Mouse (Mus musculus) layer of hippocampus, adult 8-10 months (tissue): ENCODE data around the gene Padi4. TPM values are rescaled to one million over a fixed set of nuclear protein-coding genes. Genes with fewer than 3 reads are reported as not detected.

Experiments
- DNase-seq, 2 experiments: peaks; one replicate each; pipeline ENCODE4 v3.0.0; 2022; ENCODE audit warnings: low spot score in 2 of 2
- total RNA-seq, 4 experiments: library from RNA; stranded (reverse); gene quantifications; 2 replicates each; pipeline ENCODE4 v1.2.4; 2022

Padi4 gene
- total RNA-seq, 4 experiments from 2014 or later = 0.18 TPM; not detected in 3

DNA sequence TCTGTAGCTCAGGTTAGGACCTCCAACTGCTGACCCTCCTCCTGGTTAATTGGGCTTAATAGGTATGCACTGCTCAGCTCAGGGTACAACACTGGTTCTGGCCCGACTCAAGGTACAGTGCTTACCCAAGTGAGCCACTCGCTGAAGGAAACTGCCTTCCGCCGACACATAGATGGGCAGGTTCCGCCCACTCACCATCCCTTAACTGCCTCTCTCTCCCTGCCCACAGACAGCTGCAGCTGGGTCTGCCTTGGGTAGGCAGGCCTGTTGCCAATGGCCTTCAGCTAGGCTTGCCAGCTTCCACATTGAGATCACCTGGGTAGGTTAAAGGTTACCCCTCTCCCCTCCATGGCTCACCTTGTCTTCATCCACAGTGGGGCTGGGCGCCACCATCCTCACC, 32.6 kb downstream of the Padi4 start:
- DNase-seq = no peak

DNA sequence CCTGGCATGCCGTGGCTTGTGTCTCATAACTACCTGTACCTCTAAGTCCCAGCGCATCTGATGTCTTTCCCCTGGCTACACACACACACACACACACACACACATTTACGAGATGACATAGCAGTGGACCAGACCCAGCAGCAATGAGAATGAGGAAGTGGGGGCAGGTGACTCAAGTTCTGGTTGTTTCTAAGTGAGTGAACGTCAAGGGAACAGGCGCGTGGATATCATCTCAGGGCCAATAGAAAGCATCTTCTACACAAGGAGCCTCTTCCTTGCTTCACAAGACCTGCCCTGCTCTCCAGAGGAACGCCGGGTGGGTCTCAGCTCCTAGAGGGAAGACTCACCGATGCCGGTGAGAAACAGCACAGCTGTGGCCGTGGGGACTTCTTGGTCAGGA, 33.4 kb downstream of the Padi4 start:
- DNase-seq = no peak

DNA sequence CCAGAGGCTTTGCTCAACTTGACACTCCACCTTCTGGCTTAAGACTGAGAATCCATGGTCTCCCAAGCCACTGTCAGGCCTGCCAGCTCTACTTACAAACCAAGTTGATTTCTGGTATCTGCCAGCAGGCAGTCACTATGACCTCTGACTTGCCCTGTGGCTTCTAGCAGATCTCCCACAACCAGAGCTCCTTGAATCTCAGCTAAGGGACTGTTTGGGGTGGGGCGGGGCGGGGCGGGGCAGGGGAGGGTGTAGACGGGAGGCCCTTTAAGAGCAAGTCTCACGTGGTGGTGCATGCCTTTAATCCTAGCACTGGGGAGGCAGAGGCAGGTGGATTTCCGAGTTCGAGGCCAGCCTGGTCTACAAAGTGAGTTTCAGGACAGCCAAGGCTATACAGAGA, 41.2 kb downstream of the Padi4 start:
- no peak for DNase-seq

DNA sequence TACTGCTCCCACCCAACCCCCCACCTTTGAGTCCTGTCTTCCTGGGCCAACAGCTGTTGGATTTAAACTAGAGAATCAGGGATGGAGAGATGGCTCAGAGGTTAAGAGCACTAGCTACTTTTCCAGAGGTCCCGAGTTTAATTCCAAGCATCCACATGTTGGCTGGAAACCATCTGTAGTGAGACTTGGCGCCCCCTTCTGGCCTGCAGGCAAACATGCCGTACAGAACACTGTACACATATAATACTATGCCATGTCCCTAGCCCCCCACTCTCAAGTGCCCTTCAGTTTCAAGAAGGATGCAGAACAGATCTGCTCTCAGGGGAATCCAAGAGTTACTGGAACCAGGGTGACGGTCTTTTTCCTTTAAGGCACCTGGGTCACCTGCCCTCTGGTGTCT, 42.4 kb downstream of the Padi4 start:
- no peak for DNase-seq

DNA sequence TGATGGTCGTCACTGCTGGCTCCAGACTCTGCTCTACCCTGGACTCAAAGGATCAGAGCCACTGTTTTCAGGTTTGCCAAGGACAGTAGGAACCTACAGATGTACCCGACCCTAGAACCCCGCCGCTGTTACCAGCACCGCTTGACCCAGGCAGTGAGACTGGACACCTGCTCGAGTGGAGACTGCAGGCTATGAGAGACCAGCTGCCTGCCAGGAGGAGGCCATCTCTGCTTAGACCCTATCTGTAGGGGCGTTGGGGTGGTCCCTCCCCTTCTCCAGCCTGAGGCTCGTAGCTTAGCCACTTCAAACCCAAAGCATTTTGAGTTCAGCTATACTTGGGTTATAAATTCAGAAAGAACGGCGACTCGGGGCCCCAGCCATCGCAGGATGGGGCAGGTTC, 47.1 kb downstream of the Padi4 start:
- no peak for DNase-seq

DNA sequence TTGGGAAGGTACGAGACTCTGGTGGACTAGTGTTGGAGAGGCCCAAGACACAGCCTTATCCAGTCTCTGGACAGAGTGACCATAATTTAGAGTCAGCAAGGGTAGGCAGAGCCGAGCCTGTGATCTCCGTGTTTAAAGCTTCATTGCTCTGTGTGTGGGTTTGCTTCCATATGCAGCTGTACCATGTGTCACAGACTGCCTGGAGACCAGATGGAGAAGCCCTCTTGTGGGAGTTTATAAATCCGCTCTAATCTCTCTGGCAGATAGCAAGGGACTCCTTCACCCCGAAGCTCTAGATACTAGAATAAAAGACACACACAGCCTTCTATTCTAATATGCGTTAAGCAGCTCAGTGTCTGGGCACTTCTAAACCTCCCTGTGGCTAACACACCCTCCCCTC, 49.3 kb downstream of the Padi4 start:
- peak; percentile 52 to 55 for DNase-seq

DNA sequence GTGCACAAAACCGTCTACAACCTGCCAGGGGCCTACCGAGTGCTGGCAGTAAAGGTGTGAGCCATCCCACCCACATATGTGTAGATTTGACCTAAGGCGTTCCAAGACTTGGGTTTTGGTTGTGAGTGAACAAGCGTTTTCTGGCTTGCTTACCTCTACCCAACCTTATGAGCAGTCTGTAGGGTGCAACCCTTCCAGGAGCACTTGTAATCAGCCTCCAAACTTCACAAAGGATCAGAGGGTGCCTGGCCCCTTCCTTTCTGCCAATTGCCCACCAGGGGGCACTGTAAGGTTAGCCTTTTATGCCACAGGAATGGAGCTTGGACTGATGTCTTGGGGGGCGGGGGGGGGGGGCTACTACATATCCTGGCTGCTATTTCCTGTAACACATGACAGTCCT, 50.2 kb downstream of the Padi4 start:
- DNase-seq = no peak

DNA sequence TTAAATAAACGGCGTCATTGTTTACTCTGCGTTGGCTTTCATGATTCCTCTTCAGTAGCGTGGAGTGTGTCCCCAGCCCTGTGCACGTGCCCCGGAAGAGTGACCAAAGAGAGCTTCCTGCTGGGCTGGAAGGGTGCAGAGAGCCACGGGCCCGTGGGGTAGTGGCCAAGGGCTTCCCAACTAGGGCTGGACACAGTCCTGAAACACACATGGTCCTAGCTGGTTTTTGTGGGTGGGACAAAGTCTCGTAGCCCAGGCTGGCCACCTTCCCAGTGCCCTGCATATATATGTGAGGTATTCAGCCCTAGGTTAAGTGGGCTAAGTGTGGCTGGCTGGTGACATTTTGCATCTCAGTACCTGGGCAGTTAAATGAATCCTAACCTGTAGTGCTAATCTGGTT, 50.8 kb downstream of the Padi4 start:
- DNase-seq = no peak

DNA sequence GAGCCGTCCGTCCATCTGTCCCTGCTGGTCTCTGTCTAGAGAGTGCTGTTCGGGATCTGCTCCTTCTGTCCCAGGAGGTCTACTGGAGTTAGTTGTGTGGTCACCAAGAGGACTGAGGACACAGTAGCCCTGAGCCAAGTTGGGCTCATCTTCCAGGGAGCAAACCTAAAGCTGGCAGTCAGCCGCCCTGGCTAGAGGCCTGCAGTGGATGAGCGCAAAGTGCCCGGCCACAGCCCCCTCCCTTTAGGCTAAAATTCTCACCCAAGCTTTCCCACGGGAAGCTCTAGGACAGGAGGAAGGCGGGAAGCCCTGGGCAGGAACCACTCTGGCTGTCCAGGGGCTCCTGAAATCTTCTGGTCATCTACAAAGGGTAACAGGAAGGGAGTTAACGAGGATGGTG, 51.3 kb downstream of the Padi4 start:
- DNase-seq = no peak

DNA sequence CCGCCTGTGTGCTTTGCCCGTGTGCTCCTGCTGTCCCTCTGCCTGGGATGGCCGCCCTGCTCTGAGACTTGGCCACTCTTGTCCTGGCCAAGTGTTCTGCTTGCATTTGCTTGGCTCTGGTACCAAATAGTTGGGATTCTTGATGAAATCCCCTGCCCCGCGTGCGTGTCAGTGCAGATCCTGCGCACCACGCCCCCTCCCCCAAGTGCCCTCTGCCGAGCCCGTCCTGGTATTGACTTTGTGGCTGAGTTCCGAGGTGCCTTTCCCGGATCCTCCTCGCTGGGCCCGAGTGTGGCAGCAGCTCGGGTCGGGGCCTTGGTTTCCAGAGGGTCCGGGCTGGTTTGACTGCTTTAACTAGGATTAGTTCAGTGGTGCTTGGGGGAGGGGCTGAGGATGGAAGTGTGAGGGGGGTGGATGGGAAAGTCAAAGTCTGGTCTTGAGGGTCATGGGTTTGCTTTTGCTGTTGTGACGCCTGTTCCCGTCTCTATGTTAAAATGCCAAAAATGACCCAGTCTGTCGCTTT, 52.0 kb downstream of the Padi4 start:
- DNase-seq = no peak

DNA sequence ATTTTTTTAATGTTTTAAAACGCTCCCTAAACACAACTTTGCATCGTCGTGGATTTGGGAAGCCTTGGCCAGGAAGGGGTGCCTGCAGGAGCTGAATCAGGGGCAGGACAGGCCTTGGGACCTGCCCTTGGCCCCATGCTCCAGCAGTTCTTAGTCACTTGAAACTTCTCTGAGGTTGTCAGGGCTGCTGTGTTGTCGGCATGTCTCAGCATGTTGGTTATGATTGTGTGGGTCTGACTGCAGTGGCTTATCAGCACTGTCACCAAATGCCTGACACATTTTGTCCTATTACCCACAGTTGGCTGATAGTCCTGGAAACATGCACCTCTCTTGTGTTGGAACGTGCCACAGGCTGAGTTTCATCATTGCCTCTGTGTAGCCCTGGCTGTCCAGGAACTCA, 53.9 kb downstream of the Padi4 start:
- no peak for DNase-seq

DNA sequence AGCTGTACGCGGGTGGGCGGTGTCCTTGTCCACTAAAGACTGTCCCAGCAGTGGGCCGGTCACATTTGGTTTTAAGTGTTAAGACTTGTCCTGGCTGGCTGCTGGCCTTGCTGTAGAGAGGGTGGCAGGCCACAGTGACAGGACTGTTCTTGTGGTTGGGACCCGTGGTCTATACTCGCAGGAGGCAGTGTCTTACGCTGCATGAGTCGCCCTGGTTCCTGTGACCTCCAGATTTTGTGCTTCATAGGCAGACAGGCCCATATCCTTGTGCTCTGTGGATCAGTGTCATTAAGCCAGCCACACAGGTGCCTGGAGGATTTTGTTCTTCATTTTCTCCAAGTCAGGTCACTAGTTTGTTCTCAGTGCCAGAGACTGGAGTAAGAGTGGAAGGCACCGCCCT, 55.6 kb downstream of the Padi4 start:
- DNase-seq = no peak

DNA sequence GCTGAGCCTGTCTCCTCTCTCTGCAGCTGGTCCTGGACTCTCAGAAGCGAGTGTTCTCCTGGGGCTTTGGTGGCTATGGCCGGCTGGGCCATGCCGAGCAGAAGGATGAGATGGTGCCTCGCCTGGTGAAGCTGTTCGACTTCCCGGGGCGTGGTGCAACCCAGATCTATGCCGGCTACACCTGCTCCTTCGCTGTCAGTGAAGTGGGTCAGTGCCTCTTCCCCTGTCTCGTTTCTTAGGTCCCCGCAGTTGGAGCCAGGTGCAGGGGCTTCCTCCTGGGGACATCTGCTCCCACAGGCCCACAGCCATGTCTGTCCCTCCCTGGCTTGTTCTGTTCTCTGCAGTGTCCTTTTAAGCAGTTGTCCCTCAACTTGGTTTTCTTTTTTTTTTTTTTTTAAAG, 57.0 kb downstream of the Padi4 start:
- no peak for DNase-seq

DNA sequence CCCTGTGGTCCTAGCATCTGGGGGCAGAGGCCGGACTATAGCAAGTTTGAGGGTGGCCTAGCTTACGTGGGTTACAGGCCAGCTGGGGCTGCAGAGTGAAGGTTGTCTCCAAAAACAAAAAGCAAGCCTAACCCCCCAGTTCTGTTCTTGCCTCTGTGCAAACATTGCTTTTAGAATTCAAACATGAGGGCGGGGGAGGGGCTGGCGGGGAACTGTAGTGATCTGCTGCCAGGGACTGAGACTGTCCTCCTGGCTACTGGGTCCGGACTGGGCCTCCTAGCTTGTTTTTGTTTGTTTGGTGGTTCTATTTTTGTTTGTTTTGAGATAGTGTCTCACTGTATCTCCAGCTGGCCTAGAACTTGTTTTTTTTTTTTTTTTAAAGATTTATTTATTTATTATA, 59.5 kb downstream of the Padi4 start:
- no peak for DNase-seq

DNA sequence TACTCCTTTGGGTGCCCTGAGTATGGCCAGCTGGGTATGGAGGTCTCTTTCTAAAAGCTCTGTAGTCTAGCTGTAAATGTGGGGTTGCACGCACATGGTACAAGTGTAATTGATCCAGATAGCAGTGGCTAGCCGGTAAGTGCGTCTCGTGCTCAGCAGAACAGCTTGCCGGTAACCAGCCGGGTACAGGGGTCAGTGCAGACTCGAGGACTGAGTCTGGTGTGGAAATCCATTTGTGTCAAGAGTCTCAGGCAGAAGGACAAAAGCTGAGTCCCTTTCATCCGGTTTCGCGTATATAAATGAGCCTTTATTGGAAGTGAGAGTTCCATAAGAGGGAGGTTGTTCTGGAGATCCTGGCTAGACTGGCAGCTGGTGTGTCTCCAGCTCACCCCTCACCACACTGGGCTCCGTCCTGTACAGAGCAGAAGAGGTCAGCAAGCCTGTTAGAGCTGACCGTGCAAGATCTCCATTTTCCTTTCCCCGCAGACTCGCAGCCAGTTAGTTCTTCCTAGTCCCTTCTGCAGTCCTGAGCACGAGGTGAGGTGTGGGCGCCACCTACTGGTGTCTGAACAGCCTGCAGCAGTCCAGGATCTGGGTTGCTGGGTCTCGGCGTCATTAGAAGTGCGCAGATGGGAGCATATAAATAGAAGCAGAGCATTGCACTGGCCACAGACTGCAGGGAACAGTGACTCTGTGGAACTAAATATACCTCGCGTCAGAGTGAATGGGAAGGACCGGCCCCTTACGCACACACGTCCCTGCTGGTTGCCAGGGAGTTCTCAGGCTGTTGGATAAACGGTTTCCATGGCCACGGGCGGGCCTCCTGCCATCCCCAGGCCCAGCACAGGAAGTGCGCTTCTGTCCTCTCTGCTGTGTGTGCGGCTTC, 60.3 kb downstream of the Padi4 start:
- peak; percentile 97 to 99 for DNase-seq

DNA sequence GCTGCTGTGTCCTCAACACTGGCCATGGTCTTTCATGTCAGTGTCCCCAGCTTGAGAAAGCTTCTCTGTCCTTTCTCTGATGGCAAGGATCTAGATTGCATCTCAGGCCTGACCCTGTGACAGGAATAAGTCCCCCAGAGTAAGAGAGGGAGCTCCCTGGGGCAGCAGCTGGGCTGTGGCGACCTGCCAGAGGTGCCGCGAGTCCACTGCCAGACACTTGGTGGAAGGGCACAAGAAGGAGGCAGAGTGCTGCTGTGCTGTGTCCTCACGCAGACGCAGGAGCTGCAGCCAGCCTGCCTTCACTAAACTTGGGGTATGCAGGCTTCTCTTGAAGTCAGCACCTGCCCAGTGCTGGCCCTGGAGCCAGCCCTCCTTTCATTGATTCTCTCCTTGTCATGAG, 62.7 kb downstream of the Padi4 start:
- no peak for DNase-seq

DNA sequence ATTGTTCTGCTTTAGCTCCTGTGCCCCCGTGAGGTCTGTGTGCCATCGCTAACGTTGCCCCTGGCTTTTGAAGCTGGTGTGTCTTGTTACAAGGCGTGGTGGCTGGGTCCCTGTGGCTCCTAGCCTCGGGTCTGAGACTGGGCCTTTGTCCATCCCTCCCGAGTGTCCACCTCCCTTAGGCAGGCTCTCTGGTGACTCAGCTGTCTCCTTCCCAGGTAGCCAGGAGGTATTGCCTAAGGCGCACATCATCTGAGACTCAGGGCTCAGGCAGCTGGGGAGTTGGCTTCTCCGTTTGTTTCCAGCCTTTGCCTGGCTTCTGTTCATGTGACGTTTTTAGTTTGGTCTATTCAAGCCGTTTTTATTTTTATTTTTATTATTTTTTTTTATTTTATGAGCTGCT, 63.3 kb downstream of the Padi4 start:
- no peak for DNase-seq

DNA sequence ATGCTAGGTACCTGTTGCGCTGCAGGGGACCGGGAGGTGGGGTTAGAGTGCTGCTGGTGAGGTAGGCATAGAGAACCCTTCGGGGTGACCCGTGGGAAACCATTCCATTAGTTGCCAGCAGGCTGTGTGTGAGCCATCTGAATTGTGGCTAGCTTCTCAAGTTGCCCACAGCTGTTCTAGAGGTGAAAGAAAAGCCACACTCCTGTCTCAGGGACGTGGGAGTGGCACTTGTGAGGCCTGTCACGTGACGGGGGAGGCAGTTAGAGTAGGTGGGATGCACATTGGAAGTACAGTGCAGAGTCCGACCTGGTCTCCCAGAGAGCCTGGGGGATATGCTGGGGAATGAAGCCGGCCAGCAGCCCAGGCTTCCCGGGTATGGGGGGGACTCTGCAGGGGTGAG, 64.4 kb downstream of the Padi4 start:
- DNase-seq = no peak

DNA sequence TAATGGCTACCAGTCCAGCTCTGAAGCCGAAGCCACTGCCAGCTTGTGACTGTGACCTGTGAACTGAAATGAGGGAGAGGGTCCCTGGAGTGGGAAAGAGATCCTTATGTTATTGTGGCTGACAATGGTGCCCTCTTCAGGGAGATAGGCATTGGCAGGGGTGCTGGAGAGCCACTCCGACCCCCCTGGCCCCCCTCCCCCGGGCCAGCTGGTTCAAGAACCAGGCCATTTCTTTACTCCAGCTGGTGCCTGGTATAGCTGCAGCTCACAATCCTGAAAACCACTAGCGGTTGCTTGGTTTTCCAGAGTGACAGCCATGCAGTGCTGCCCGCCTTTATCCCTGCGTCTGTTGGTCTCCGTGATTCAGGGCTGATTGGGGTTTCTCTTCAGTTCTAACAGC, 64.9 kb downstream of the Padi4 start:
- no peak for DNase-seq

DNA sequence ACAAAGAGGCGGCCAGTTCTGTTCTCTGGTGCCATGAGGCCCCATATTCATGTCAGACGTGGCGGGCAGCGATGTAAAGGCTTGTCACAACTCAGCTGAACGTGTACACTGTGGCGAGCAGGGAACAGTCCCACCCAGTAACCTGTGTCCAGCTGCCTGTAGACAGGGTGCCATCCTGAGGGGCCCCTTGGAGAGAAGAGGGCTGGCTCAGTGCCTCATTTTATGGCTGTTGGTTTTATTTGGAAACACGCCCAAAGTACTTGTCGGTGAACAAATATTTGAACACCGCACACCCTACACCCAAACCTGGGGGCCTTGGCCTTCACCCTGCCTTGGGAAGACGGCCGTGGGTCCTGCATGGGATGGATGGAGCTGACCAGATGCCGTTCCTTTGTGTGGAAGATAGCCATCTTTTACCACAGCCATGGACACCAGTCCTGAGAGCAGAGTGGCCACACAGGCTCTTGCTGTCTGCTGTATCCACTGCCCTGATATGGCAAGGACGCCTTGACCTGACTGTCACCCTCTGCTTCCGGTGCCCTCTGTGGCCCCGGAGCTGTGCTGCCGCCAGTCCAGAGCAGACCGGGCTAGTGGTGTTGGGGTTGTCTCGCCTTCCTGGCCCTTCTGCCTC, 65.6 kb downstream of the Padi4 start:
- DNase-seq = no peak

DNA sequence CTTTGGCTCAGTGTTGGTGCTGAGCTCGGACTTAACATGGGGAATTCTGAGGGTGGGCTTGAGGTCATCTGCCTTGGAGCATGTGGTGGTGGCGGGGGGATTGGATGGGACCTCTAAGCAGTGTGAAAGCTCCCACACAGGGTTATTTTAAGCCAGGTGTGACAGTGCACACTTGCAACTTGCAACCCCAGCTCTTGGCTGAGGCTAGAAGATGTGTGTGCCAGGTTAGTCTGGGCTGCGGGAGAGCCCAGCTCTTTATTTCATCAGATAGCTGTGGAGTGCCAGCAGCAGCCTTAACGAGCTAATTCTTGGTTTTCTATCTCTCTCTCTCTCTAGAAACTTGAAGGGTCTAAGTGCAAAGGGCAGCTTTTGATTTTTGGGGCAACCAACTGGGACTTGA, 66.4 kb downstream of the Padi4 start:
- DNase-seq = no peak

DNA sequence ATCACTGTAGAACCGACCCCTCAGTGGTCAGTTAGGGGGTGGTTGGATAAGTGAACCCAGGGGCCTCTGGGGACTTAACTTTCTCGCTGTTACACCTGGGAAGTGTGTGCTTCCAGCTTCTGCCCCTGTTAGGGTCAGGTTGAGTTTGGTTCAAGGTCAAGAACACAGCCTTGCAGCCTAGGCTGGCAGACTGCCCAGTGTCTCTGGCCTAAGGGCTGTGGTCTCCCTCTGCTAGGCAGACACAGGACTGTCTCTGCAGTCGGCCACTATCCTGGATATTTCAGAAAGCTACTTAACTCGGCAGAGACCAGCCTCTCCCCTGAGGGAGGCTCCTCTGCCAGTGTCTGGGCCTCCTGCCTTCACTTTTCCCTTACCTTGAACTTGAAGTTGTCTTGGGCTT, 69.9 kb downstream of the Padi4 start:
- DNase-seq = no peak

DNA sequence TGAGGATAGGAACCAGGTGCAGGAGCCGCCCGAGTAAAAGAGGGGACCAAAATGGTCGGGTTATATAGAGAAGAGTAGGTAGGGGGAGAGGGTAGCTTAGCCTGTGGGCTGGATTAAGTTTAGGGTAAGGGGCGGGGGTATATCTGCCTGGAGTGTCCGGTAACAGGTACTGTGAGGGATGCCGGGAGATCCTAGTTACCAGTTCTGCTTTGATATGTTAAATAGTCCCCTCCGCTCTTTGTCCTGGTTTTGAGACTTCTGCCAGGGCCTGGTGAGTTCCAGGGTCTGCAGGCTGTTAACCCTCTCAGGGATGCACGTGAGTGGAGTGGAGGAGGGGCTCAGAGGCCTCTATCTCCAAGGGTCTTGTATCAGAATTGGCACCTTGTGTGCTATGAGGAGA, 70.4 kb downstream of the Padi4 start:
- no peak for DNase-seq
